Mouse (Mus musculus) hindbrain, postnatal 0 days (tissue): ENCODE results near the gene Gm20388. TPM values are rescaled to one million over a fixed set of nuclear protein-coding genes. Genes with fewer than 3 reads are reported as not detected.
A peak's percentile ranks its signal among the peaks of the same experiment; 100 is the strongest.

ENCODE experiments used
- ATAC-seq: fragments of 200-750 bp; cut with Nextera tagmentation; 2 replicates; pipeline ENCODE4 v1.8.0; 2017; ENCODE audit warnings: mild to moderate bottlenecking, moderate TSS enrichment, moderate library complexity
- DNase-seq: peaks from one replicate; pipeline ENCODE4 v3.0.0-alpha.2; 2015; ENCODE audit warnings: low spot score
- H3K27ac ChIP-seq: fragments of 300-500 bp; sonication (generic); 2 replicates; pipeline ENCODE4 v1.5.1; 2014; ENCODE audit warnings: mild to moderate bottlenecking
- H3K27me3 ChIP-seq: fragments of 300-500 bp; sonication (generic); 2 replicates; pipeline ENCODE4 v1.6.1; 2014; ENCODE audit warnings: low read length, mixed read lengths; ENCODE audit not compliant: insufficient read depth
- H3K36me3 ChIP-seq: fragments of 300-500 bp; sonication (generic); 2 replicates; pipeline ENCODE4 v1.6.1; 2014; ENCODE audit warnings: low read length, mixed read lengths; ENCODE audit not compliant: insufficient read depth
- H3K4me1 ChIP-seq: fragments of 300-500 bp; sonication (generic); 2 replicates; pipeline ENCODE4 v1.6.1; 2014; ENCODE audit warnings: antibody characterized with exemption, low read length, mixed read lengths; ENCODE audit not compliant: insufficient read depth
- H3K4me2 ChIP-seq: fragments of 300-500 bp; sonication (generic); 2 replicates; pipeline ENCODE4 v1.6.1; 2014; ENCODE audit warnings: low read depth, mild to moderate bottlenecking, low read length, moderate library complexity, mixed read lengths
- H3K4me3 ChIP-seq: fragments of 300-500 bp; sonication (generic); 2 replicates; pipeline ENCODE4 v1.5.1; 2014; ENCODE audit warnings: low read length
- H3K9ac ChIP-seq: fragments of 300-500 bp; sonication (generic); replicated peaks from 2 replicates; pipeline ENCODE4 v1.6.1; 2014; ENCODE audit warnings: mild to moderate bottlenecking, low read length, moderate library complexity, mixed read lengths
- H3K9me3 ChIP-seq: fragments of 300-500 bp; sonication (generic); 2 replicates; pipeline ENCODE4 v1.6.1; 2016; ENCODE audit warnings: low read length, mixed read lengths
- CTCF ChIP-seq: IDR thresholded peaks from 2 replicates; pipeline ENCODE4 v1.5.1; 2016; ENCODE audit warnings: antibody characterized with exemption, control low read depth, low read depth
- WGBS: fragments of 180-500 bp; shearing (Covaris S2); extraction: QIAGEN DNeasy Blood & Tissue Kit; methylation state at CpG from one replicate; pipeline ENCODE4 v1.1.7; 2014; 5-methylcytosine and 5-hydroxymethylcytosine counted together
- polyA plus RNA-seq: library from polyadenylated mRNA; unstranded; fragments of >200 nt; fragmentation: Nextera tagmentation; extraction: Ambion mirVana; gene quantifications from 2 replicates; pipeline ENCODE4 v1.2.1, GENCODE M21; 2015
- total RNA-seq: library from RNA; depleted of rRNA; stranded (reverse); fragments of >200 nt; gene quantifications from 2 replicates; pipeline ENCODE4 v1.2.3, GENCODE M21; 2014

Gm20388 gene
- total and polyA plus RNA-seq, 2 experiments from 2014 or later: 71.3 TPM; not detected in 1

- DNase-seq: no peak
- no peaks in the 10 kb centered on the region for H3K9me3 ChIP-seq
- no peak for TF ChIP-seq CTCF
- H3K4me1 ChIP-seq: peaks cover under 1% of the 10 kb centered on the region; the same call in 1 of the 2 replicates
- no peak overlapping the region for H3K27ac ChIP-seq
- H3K9ac ChIP-seq: no peak overlapping the region
- no peak overlapping the region for H3K4me3 ChIP-seq
- ATAC-seq: no peak
- H3K36me3 ChIP-seq: no peaks in the 10 kb centered on the region
- H3K27me3 ChIP-seq: no peaks in the 10 kb centered on the region
- H3K4me2 ChIP-seq: no peak overlapping the region
- WGBS: 64% methylated on average over 7 of the region's 7 CpGs
Measured at GRCm38 (mm10) chr8:123633801-123634200, 3723.2 kb downstream of the Gm20388 start.

- no peak for ATAC-seq
- peak; percentile 36; the same call in 1 of the 2 replicates for TF ChIP-seq CTCF
Measured at GRCm38 (mm10) chr8:123634395-123635131, 3723.9 kb downstream of the Gm20388 start.

GRCm38 (mm10) chr8:123635671-123636070, 3725.0 kb downstream of the Gm20388 start:
- DNase-seq (no peak), ATAC-seq (no peak)
- H3K4me2 ChIP-seq: no peak overlapping the region
- no peaks in the 10 kb centered on the region for H3K4me1 ChIP-seq
- H3K27me3 ChIP-seq: no peaks in the 10 kb centered on the region
- WGBS: 86% methylated on average over 11 of the region's 11 CpGs
- no peaks in the 10 kb centered on the region for H3K9me3 ChIP-seq
- no peak for TF ChIP-seq CTCF
- H3K9ac ChIP-seq: no peak overlapping the region
- H3K4me3 ChIP-seq: no peak overlapping the region
- no peak overlapping the region for H3K27ac ChIP-seq
- no peaks in the 10 kb centered on the region for H3K36me3 ChIP-seq

More at GRCm38 (mm10) chr8:123634395-123635131, 3723.9 kb downstream of the Gm20388 start:
- DNase-seq: no peak
- no peak overlapping the region for H3K9ac ChIP-seq
- WGBS: 49% methylated on average over 3 of the region's 3 CpGs
- H3K27ac ChIP-seq: no peak overlapping the region
- H3K9me3 ChIP-seq: no peaks in the 10 kb centered on the region
- no peaks in the 10 kb centered on the region for H3K4me1 ChIP-seq
- no peak overlapping the region for H3K4me2 ChIP-seq
- no peaks in the 10 kb centered on the region for H3K27me3 ChIP-seq
- H3K36me3 ChIP-seq: no peaks in the 10 kb centered on the region
- no peak overlapping the region for H3K4me3 ChIP-seq

GRCm38 (mm10) chr8:123643330-123644051, 3732.8 kb downstream of the Gm20388 start:
- peak; percentile 81 for TF ChIP-seq CTCF
- peak overlapping the region; percentile 51 for H3K4me2 ChIP-seq
- H3K9ac ChIP-seq: no peak overlapping the region
- 15% methylated on average over 25 of the region's 25 CpGs for WGBS
- H3K27ac ChIP-seq: no peak overlapping the region
- DNase-seq (peak; percentile 92), ATAC-seq (0 out of 2 replicates have a peak, but pooled peaks have one; percentile 40)
- H3K9me3 ChIP-seq: no peaks in the 10 kb centered on the region
- H3K36me3 ChIP-seq: no peaks in the 10 kb centered on the region
- H3K4me3 ChIP-seq: peak overlapping the region; percentile 25
- no peaks in the 10 kb centered on the region; the same call in 1 of the 2 replicates for H3K4me1 ChIP-seq
- 0 out of 2 replicates have a peak, but pooled peaks cover 4% of the 10 kb centered on the region for H3K27me3 ChIP-seq

GRCm38 (mm10) chr8:123645229-123645628, 3734.6 kb downstream of the Gm20388 start:
- Histone ChIP-seq H3K36me3 (no peaks in the 10 kb centered on the region), H3K27ac (no peak overlapping the region), H3K4me2 (no peak overlapping the region), H3K4me1 (no peaks in the 10 kb centered on the region; the same call in 1 of the 2 replicates), H3K9ac (no peak overlapping the region), H3K9me3 (no peaks in the 10 kb centered on the region), H3K27me3 (0 out of 2 replicates have a peak, but pooled peaks cover 4% of the 10 kb centered on the region), H3K4me3 (no peak overlapping the region)
- no peak for ATAC-seq
- WGBS: 68% methylated on average over 9 of the region's 9 CpGs
- TF ChIP-seq CTCF: no peak
- DNase-seq: no peak

GRCm38 (mm10) chr8:123648245-123649170, 3737.9 kb downstream of the Gm20388 start:
- Histone ChIP-seq H3K4me3 (no peak overlapping the region), H3K27me3 (no peaks in the 10 kb centered on the region), H3K27ac (no peak overlapping the region), H3K9me3 (no peaks in the 10 kb centered on the region), H3K36me3 (no peaks in the 10 kb centered on the region), H3K9ac (no peak overlapping the region), H3K4me2 (no peak overlapping the region), H3K4me1 (no peaks in the 10 kb centered on the region; the same call in 1 of the 2 replicates)
- ATAC-seq: no peak
- 76% methylated on average over 17 of the region's 17 CpGs for WGBS
- no peak for DNase-seq
- no peak for TF ChIP-seq CTCF
